Mouse (Mus musculus): ENCODE data around the gene Ppp1r8. TPM values are rescaled to one million over a fixed set of nuclear protein-coding genes. Genes with fewer than 3 reads are reported as not detected.

Ppp1r8 gene
- polyA plus RNA-seq, 1 experiment from 2014 or later = 30.1 TPM

DNA sequence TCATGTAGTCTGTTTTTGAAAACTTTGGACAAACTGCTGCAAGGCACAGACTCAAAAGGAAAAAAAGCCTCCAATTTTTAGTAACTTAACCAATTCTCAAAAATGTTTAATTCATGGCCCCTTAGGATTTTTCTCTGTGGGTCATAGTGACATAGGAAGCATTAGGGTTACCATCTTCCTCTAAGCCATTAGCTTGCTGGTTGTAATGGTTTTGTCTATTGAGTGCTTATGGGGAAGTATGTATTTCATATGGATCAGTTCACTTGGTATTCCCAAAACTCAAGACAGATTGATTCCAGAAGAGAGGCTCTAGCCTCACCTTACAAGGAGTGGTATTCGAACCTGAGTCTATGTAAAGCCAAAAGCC, 719 bp upstream of the Ppp1r8 start:
- no peaks in the 10 kb centered on the region for H3K27me3 ChIP-seq (replicated peaks)
- peaks cover 35% of the 10 kb centered on the region for H3K36me3 ChIP-seq
- peaks cover 20% of the 10 kb centered on the region for H3K4me1 ChIP-seq
- H3K9ac ChIP-seq = peak overlapping the region; percentile 99
- peak overlapping the region; percentile 91 for H3K4me3 ChIP-seq
- H3K4me2 ChIP-seq = peak overlapping the region; percentile 89
- 87% methylated on average over 1 of the region's 1 CpGs for WGBS
- ATAC-seq (ENCODE audit: extremely low read depth, insufficient number of reproducible peaks, low FRiP score, low TSS enrichment) = no peak
- H3K27ac ChIP-seq (replicated peaks) = peak overlapping the region; percentile 74
- no peaks in the 10 kb centered on the region for H3K9me3 ChIP-seq

DNA sequence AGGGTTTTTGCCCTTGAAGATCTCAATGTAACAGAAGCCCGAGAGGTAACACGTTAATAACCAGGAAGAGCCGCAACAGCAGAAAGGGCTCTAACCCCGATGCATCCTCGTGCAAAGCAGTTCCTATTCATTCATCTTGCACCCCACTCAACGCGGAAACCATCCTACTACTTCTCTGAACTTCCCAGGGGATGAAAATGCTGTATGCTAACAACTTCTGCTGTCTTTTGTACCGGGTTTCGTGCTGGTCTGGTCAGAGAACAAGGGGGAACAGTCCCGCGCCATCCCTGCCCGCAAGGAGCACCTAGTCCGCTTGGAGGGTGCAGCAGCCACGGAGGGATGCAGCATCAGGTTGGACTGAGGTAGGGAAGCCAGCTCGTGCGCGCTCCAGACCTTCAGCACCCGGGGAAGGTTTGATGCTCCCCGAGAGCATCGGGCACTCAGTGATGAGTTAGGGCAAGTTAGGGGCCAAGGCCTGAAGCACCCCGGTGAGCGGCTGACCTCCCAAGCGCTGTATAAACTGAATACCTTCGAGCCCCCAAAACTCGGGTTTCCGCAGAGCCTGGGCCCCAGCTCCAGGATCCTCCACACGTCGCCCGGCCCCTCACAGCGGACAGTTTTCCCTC, 575 bp downstream of the Ppp1r8 start:
- peak overlapping the region; percentile 99 for H3K9ac ChIP-seq
- H3K9me3 ChIP-seq = no peaks in the 10 kb centered on the region
- no peak for ATAC-seq (ENCODE audit: extremely low read depth, insufficient number of reproducible peaks, low FRiP score, low TSS enrichment)
- peaks cover 36% of the 10 kb centered on the region for H3K36me3 ChIP-seq
- peaks cover 20% of the 10 kb centered on the region for H3K4me1 ChIP-seq
- H3K27me3 ChIP-seq (replicated peaks) = no peaks in the 10 kb centered on the region
- under 1% methylated on average over 30 of the region's 30 CpGs for WGBS
- H3K27ac ChIP-seq (replicated peaks) = peak overlapping the region; percentile 73
- peak overlapping the region; percentile 89 for H3K4me2 ChIP-seq
- H3K4me3 ChIP-seq = peak overlapping the region; percentile 91

DNA sequence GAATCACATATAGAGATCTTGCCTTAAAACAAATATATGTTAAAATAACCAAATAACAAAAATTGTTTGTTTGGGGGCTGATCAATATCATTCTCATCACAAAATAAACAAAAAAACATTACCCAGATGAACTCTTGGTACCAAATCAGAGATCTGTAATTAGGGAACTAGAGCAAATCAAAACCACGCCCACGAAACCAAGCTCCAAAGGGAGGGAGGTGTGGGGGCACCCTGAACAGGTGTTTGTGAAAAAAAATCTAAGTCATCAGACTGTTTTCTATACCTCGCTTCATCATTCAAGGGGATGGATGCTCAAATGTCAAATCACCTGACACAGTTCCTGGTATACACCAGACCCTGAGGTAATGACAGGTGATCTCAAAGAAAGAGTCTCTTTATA, 1.5 kb downstream of the Ppp1r8 start:
- Histone ChIP-seq H3K9me3 (no peaks in the 10 kb centered on the region), H3K36me3 (peaks cover 45% of the 10 kb centered on the region), H3K4me2 (peak overlapping the region; percentile 89), H3K4me1 (peaks cover 20% of the 10 kb centered on the region), H3K4me3 (peak overlapping the region; percentile 91), H3K9ac (peak overlapping the region; percentile 99), H3K27ac (replicated peaks) (no peak overlapping the region), H3K27me3 (replicated peaks) (no peaks in the 10 kb centered on the region)
- no peak for ATAC-seq (ENCODE audit: extremely low read depth, insufficient number of reproducible peaks, low FRiP score, low TSS enrichment)
- 86% methylated on average over 3 of the region's 3 CpGs for WGBS

GRCm38 (mm10) chr4:132823614-132824366, 19.2 kb downstream of the Ppp1r8 start:
- no peak for ATAC-seq (ENCODE audit: extremely low read depth, insufficient number of reproducible peaks, low FRiP score, low TSS enrichment)
- 64% methylated on average over 8 of the region's 8 CpGs for WGBS
- H3K9ac ChIP-seq = no peak overlapping the region
- no peak overlapping the region for H3K4me2 ChIP-seq
- peaks cover 41% of the 10 kb centered on the region for H3K36me3 ChIP-seq
- no peaks in the 10 kb centered on the region for H3K27me3 ChIP-seq (replicated peaks)
- H3K27ac ChIP-seq (replicated peaks) = no peak overlapping the region
- no peak overlapping the region for H3K4me3 ChIP-seq
- H3K4me1 ChIP-seq = no peaks in the 10 kb centered on the region
- H3K9me3 ChIP-seq = peaks cover 21% of the 10 kb centered on the region; the same call in 1 of the 2 replicates

DNA sequence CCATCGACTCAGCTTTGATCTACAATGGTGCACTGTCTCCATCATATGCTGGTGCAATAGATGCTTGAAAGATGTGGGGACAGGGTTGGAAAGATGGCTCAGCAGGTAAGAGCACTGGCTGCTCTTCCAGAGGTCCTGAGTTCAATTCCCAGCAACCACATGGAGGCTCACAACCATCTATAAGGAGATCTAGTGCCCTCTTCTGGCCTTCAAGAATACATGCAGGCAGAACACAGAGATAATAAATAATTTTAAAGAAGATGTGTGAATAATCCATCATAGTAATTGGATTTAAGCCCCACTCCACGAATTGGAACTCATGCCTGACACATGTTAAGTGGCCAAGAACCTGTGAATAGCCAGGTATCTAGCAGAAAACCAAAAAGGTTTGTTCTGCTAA, 24.5 kb downstream of the Ppp1r8 start:
- Histone ChIP-seq H3K4me2 (no peak overlapping the region), H3K9me3 (peaks cover 21% of the 10 kb centered on the region; the same call in 1 of the 2 replicates), H3K27ac (replicated peaks) (no peak overlapping the region), H3K9ac (no peak overlapping the region), H3K4me1 (no peaks in the 10 kb centered on the region), H3K27me3 (replicated peaks) (no peaks in the 10 kb centered on the region), H3K4me3 (no peak overlapping the region), H3K36me3 (no peaks in the 10 kb centered on the region)
- 46% methylated on average over 2 of the region's 2 CpGs for WGBS
- ATAC-seq (ENCODE audit: extremely low read depth, insufficient number of reproducible peaks, low FRiP score, low TSS enrichment) = no peak

DNA sequence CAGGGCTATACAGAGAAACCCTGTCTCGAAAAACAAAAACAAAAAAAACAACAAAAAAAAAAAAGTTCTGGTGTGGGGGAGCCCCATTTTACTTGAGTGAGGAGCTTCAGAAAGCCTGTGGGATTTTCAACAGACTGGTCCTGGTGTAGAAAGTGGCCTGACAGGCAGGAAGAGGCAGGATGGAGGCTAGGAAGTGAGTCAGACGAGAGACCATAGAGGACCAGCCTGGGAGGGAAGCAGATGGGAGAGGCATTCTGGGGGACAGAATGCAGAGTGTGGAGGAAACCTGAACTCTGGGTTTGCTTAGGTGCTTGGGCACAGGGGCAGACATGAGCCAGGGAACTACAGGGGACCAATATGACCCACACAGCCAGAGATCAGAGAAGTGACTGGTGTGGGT, 26.1 kb downstream of the Ppp1r8 start:
- H3K4me1 ChIP-seq = no peaks in the 10 kb centered on the region
- no peaks in the 10 kb centered on the region for H3K27me3 ChIP-seq (replicated peaks)
- 51% methylated on average over 2 of the region's 2 CpGs for WGBS
- no peak for ATAC-seq (ENCODE audit: extremely low read depth, insufficient number of reproducible peaks, low FRiP score, low TSS enrichment)
- H3K27ac ChIP-seq (replicated peaks) = no peak overlapping the region
- H3K4me3 ChIP-seq = no peak overlapping the region
- H3K9me3 ChIP-seq = peaks cover 21% of the 10 kb centered on the region; the same call in 1 of the 2 replicates
- H3K36me3 ChIP-seq = no peaks in the 10 kb centered on the region
- H3K9ac ChIP-seq = no peak overlapping the region
- no peak overlapping the region for H3K4me2 ChIP-seq

GRCm38 (mm10) chr4:132816404-132816803, 26.6 kb downstream of the Ppp1r8 start:
- H3K9ac ChIP-seq = no peak overlapping the region
- H3K27ac ChIP-seq (replicated peaks) = no peak overlapping the region
- H3K4me3 ChIP-seq = no peak overlapping the region
- H3K9me3 ChIP-seq = peaks cover 24% of the 10 kb centered on the region
- no peak overlapping the region for H3K4me2 ChIP-seq
- no peak for ATAC-seq (ENCODE audit: extremely low read depth, insufficient number of reproducible peaks, low FRiP score, low TSS enrichment)
- no peaks in the 10 kb centered on the region for H3K36me3 ChIP-seq
- 74% methylated on average over 7 of the region's 7 CpGs for WGBS
- H3K27me3 ChIP-seq (replicated peaks) = no peaks in the 10 kb centered on the region
- no peaks in the 10 kb centered on the region for H3K4me1 ChIP-seq

DNA sequence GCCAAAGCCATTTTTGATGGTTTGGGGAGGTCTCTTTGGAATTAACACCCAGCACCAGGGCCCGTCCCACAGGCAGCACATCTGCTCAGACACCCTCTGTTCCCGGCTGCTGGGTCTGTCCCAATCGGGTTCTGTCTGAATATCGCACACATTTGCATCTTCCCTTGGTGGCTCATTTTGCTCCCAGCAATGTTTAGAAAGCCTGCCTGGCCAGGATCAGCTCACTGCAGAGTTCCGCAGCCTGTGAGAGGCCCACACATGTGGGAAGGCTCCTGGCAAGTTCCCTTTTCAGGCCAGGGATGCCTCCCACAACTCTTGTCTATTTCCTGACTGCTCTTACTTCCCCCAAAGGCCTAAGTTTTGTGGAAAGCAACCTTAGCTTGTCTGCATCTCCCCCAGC, 33.3 kb downstream of the Ppp1r8 start:
- no peak overlapping the region for H3K4me3 ChIP-seq
- H3K4me1 ChIP-seq = peaks cover 24% of the 10 kb centered on the region
- H3K9me3 ChIP-seq = peaks cover 15% of the 10 kb centered on the region
- 83% methylated on average over 5 of the region's 5 CpGs for WGBS
- no peak for ATAC-seq (ENCODE audit: extremely low read depth, insufficient number of reproducible peaks, low FRiP score, low TSS enrichment)
- H3K4me2 ChIP-seq = no peak overlapping the region
- H3K27me3 ChIP-seq (replicated peaks) = no peaks in the 10 kb centered on the region
- H3K27ac ChIP-seq (replicated peaks) = no peak overlapping the region
- no peak overlapping the region for H3K9ac ChIP-seq
- H3K36me3 ChIP-seq = no peaks in the 10 kb centered on the region

GRCm38 (mm10) chr4:132807771-132808641, 35.0 kb downstream of the Ppp1r8 start:
- H3K4me3 ChIP-seq = no peak overlapping the region
- peaks cover 24% of the 10 kb centered on the region for H3K4me1 ChIP-seq
- 55% methylated on average over 5 of the region's 5 CpGs for WGBS
- peak overlapping the region; percentile 58 for H3K27ac ChIP-seq (replicated peaks)
- no peak; the same call in 1 of the 2 replicates for ATAC-seq (ENCODE audit: extremely low read depth, insufficient number of reproducible peaks, low FRiP score, low TSS enrichment)
- 0 out of 2 replicates have a peak overlapping the region, but pooled peaks have one; percentile 29 for H3K9ac ChIP-seq
- peaks cover 15% of the 10 kb centered on the region for H3K9me3 ChIP-seq
- H3K4me2 ChIP-seq = peak overlapping the region; percentile 8; the same call in 1 of the 2 replicates
- no peaks in the 10 kb centered on the region for H3K36me3 ChIP-seq
- no peaks in the 10 kb centered on the region for H3K27me3 ChIP-seq (replicated peaks)

DNA sequence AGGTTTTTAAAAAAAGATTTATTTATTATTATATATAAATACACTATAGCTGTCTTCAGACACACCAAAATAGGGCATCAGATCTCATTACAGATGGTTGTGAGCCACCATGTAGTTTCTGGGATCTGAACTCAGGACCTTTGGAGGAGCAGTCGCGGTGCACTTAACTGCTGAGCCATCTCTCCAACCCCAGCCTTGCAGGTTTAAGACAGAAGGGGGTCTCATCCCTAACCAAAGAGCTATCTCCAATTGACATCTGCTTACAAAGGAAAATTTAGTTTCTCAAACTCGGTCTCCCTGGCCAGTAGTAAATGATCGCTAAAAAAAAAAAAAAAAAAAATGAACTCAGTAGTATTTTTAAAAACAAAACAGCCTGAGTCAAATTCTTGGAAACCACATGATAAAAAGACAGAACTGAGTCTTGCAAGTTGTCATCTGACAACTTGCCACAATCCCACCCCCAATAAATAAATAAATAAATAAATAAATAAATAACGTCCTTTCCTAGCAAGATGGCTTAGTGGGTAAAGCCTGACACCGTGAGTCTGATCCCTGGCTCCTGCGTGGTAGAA, 36.3 kb downstream of the Ppp1r8 start:
- Histone ChIP-seq H3K4me1 (peaks cover 24% of the 10 kb centered on the region), H3K9ac (no peak overlapping the region), H3K4me2 (no peak overlapping the region), H3K4me3 (no peak overlapping the region), H3K9me3 (peaks cover 15% of the 10 kb centered on the region), H3K27me3 (replicated peaks) (no peaks in the 10 kb centered on the region), H3K36me3 (no peaks in the 10 kb centered on the region), H3K27ac (replicated peaks) (no peak overlapping the region)
- WGBS = 85% methylated on average over 7 of the region's 7 CpGs
- ATAC-seq (ENCODE audit: extremely low read depth, insufficient number of reproducible peaks, low FRiP score, low TSS enrichment) = no peak
